ENCODE assay signal across 15 mouse cellular contexts in genomic region chr5:26513039-26513955, GRCm38 (mm10).
DNase-seq lines count a peak whose midpoint lies in the region; ATAC-seq and TF ChIP-seq lines count a peak whose summit lies in the region.
"Had no signal": no experiment of that assay in that cellular context is flagged by ENCODE, and none has a peak within 500 bp of the region (broad histone marks: within the 10 kb centered on the region; RNA-seq: fewer than 3 reads in every experiment).

No protein-coding gene starts in this region.

- no peak for TF ChIP-seq EP300 in lung, postnatal 0 days (IDR thresholded peaks at IDR 0.05)

- no peak overlapping the region for H3K4me2 ChIP-seq in lung, postnatal 0 days (replicated peaks; ENCODE audit: low read depth, low read length)
- H3K4me2 ChIP-seq: midbrain, embryonic 15.5 days had no signal

- intact Hi-C loops in gastrocnemius, postnatal 14 days (cut with DNase I; ENCODE audit: low total_unique reads) = no loop called here

- WGBS in lung, postnatal 0 days = 35% methylated on average over 5 of the region's 5 CpGs

- H3K27ac ChIP-seq in lung, postnatal 0 days (ENCODE audit: low read length) = no peak overlapping the region
- H3K27ac ChIP-seq: hindbrain, embryonic 10.5 days; midbrain, embryonic 15.5 days had no signal

- no peaks in the 10 kb centered on the region for H3K27me3 ChIP-seq in lung, postnatal 0 days (replicated peaks; ENCODE audit: insufficient read depth, low read length)
- H3K27me3 ChIP-seq: CH12.LX; midbrain, embryonic 15.5 days had no signal

- H3K9ac ChIP-seq in lung, postnatal 0 days (replicated peaks; ENCODE audit: low read depth) = no peak overlapping the region
- H3K9ac ChIP-seq: midbrain, embryonic 15.5 days had no signal

- no peaks in the 10 kb centered on the region for H3K9me3 ChIP-seq in lung, postnatal 0 days (ENCODE audit: low read length)
- H3K9me3 ChIP-seq: hindbrain, embryonic 10.5 days; midbrain, embryonic 15.5 days had no signal

- no peaks in the 10 kb centered on the region for H3K4me1 ChIP-seq in lung, postnatal 0 days (ENCODE audit: insufficient read depth, low read depth, low read length)
- H3K4me1 ChIP-seq: hindbrain, embryonic 10.5 days; midbrain, embryonic 15.5 days had no signal

- no peak overlapping the region for H3K4me3 ChIP-seq in lung, postnatal 0 days (ENCODE audit: low read depth, low read length)
- H3K4me3 ChIP-seq: erythroblast, embryonic 14.5 days; hindbrain, embryonic 10.5 days; midbrain, embryonic 15.5 days had no signal

- peak; percentile 10 for DNase-seq in adrenal gland, postnatal 10 days
- DNase-seq in adrenal gland, adult 2 months = no peak
- peak; percentile 9 for DNase-seq in gastrocnemius, postnatal 14 days
- no peak for DNase-seq in gastrocnemius, postnatal 10 days
- DNase-seq in lung, postnatal 36 days = peak; percentile 5
- no peak for DNase-seq in lung, postnatal 0 days (ENCODE audit: low spot score)
- DNase-seq in kidney, postnatal 36 days = peak; percentile 33 to 44
- DNase-seq in thymus, postnatal 0 days (ENCODE audit: low spot score) = no peak
- DNase-seq: cerebellum, postnatal 14 days; layer of hippocampus, adult 9-11 months had no signal

- no peak for TF ChIP-seq CTCF in lung, postnatal 0 days (IDR thresholded peaks at IDR 0.05)

- no peaks in the 10 kb centered on the region for H3K36me3 ChIP-seq in lung, postnatal 0 days (ENCODE audit: insufficient read depth, low read length)
- H3K36me3 ChIP-seq: hindbrain, embryonic 10.5 days; midbrain, embryonic 15.5 days had no signal

- no peak for ATAC-seq in lung, postnatal 0 days
- ATAC-seq: inflammation-experienced regulatory T-cells, adult 6 months; midbrain, embryonic 15.5 days had no signal

Comparison
In these comparisons a context has a peak if more than half of its experiments do, and no peak if none do; other contexts are left out.
1. DNase-seq: peak in adrenal gland, postnatal 10 days (single experiment), gastrocnemius, postnatal 14 days (single experiment), lung, postnatal 36 days (single experiment) and kidney, postnatal 36 days (2 of 2); none in adrenal gland, adult 2 months (single experiment), gastrocnemius, postnatal 10 days (single experiment), lung, postnatal 0 days (single experiment) and thymus, postnatal 0 days (single experiment).